Mouse (Mus musculus) forebrain, embryonic 12.5 days (tissue): Measurements from ENCODE around the gene Lrrc26. TPM values are rescaled to one million over a fixed set of nuclear protein-coding genes. Genes with fewer than 3 reads are reported as not detected.
"Not testable (repeated sequence)": the region's sequence is repeated elsewhere in the genome, so short reads cannot be mapped to it uniquely, and the experiment has no call there.

Experiments used
- ATAC-seq: fragments of 200-750 bp; cut with Nextera tagmentation; 2 replicates; pipeline ENCODE4 v1.8.0; 2017; ENCODE audit warnings: moderate TSS enrichment; ENCODE audit not compliant: low FRiP score
- H3K27ac ChIP-seq: fragments of 300-500 bp; sonication (generic); 2 replicates; pipeline ENCODE4 v1.5.1; 2016; ENCODE audit warnings: mild to moderate bottlenecking
- H3K27me3 ChIP-seq: fragments of 300-500 bp; sonication (generic); 2 replicates; pipeline ENCODE4 v1.6.1; 2016; ENCODE audit warnings: mild to moderate bottlenecking
- H3K36me3 ChIP-seq: fragments of 300-500 bp; sonication (generic); replicated peaks from 2 replicates; pipeline ENCODE4 v1.6.1; 2016; ENCODE audit warnings: mild to moderate bottlenecking
- H3K4me1 ChIP-seq: fragments of 300-500 bp; sonication (generic); 2 replicates; pipeline ENCODE4 v1.6.1; 2016
- H3K4me2 ChIP-seq: fragments of 300-500 bp; sonication (generic); 2 replicates; pipeline ENCODE4 v1.6.1; 2016; ENCODE audit warnings: mild to moderate bottlenecking, moderate library complexity
- H3K4me3 ChIP-seq: fragments of 300-500 bp; sonication (generic); replicated peaks from 2 replicates; pipeline ENCODE4 v1.5.1; 2016; ENCODE audit warnings: mild to moderate bottlenecking
- H3K9ac ChIP-seq: fragments of 300-500 bp; sonication (generic); 2 replicates; pipeline ENCODE4 v1.6.1; 2016; ENCODE audit warnings: mild to moderate bottlenecking
- H3K9me3 ChIP-seq: fragments of 300-500 bp; sonication (generic); 2 replicates; pipeline ENCODE4 v1.6.1; 2016
- WGBS: fragments of 180-500 bp; shearing (Covaris S2); methylation state at CpG from one replicate; pipeline ENCODE4 v1.1.7; 2016; 5-methylcytosine and 5-hydroxymethylcytosine counted together
- polyA plus RNA-seq: library from polyadenylated mRNA; unstranded; fragments of >200 nt; fragmentation: Nextera tagmentation; extraction: Ambion mirVana; gene quantifications from 2 replicates; pipeline ENCODE4 v1.2.1, GENCODE M21; 2016

Gene Lrrc26
- polyA plus RNA-seq, 1 experiment from 2014 or later = not detected

DNA sequence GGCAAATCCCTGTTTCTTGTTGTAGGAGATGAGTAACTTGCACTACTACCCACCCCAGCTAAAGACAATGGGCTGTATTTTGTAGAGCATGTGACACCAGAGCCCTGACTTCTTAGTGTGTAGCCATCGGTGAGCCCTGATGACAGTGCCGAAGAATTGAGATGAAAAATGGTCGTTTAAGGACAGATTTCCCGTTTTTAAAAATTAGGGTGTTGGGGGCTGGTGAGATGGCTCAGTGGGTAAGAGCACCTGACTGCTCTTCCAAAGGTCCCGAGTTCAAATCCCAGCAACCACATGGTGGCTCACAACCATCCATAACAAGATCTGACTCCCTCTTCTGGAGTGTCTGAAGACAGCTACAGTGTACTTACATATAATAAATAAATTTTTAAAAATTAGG lies 32.5 kb upstream of the Lrrc26 start:
- H3K27me3 ChIP-seq, H3K9ac ChIP-seq, H3K4me3 ChIP-seq, H3K4me2 ChIP-seq, H3K36me3 ChIP-seq, ATAC-seq, H3K9me3 ChIP-seq, H3K27ac ChIP-seq: not testable (repeated sequence)
- WGBS = 93% methylated on average over 5 of the region's 5 CpGs
- H3K4me1 ChIP-seq = peaks cover 26% of the 10 kb centered on the region

DNA sequence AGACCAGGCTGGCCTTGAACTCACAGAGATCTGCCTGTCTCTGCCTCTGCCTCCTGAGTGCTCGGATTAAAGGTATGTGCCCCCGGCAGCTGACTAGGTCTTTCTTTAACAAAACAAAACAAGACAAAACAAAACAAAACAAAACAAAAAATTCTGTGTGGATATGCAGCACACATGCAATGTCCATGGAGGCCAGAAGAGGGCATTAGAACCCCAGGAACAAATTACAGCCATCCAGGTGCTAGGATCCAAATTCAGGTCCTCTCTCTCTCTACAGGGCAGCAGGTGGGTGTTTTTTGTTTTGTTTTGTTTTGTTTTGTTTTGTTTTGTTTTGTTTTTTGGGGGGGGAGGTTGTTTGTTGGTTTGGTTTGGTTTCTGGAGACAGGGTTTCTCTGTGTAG lies 30.8 kb upstream of the Lrrc26 start:
- ATAC-seq = no peak
- WGBS = 54% methylated on average over 2 of the region's 2 CpGs
- Histone ChIP-seq H3K4me1 (peaks cover 39% of the 10 kb centered on the region), H3K4me3 (no peak overlapping the region), H3K36me3 (no peaks in the 10 kb centered on the region), H3K4me2 (no peak overlapping the region), H3K27me3 (peaks cover 12% of the 10 kb centered on the region), H3K27ac (no peak overlapping the region), H3K9me3 (no peaks in the 10 kb centered on the region), H3K9ac (no peak overlapping the region)

DNA sequence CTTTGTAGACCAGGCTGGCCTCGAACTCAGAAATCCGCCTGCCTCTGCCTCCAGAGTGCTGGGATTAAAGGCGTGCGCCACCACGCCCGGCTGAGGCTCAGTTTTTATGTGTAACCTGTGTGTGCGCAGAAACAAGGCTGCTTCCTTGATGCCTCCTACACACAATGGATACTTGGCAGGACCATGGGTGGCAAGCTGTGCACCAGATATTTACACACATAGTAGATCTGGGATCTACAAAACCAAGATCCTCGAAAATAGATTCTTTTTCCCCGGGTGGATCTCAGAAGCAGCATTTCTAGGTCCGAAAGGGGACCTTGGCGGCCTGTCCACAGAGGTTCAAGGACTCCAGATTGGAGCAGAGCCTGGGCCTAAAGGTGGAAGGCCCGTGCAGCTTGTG lies 27.8 kb upstream of the Lrrc26 start:
- H3K4me1 ChIP-seq = peaks cover 46% of the 10 kb centered on the region
- peak overlapping the region; percentile 99 for H3K4me2 ChIP-seq
- WGBS = 46% methylated on average over 12 of the region's 12 CpGs
- H3K36me3 ChIP-seq = no peaks in the 10 kb centered on the region
- H3K27me3 ChIP-seq = peaks cover 24% of the 10 kb centered on the region
- H3K4me3 ChIP-seq = peak overlapping the region; percentile 79
- 0 out of 2 replicates have a peak overlapping the region, but pooled peaks have one; percentile 25 for H3K9ac ChIP-seq
- H3K27ac ChIP-seq = 0 out of 2 replicates have a peak overlapping the region, but pooled peaks have one; percentile 5
- no peaks in the 10 kb centered on the region for H3K9me3 ChIP-seq
- 0 out of 2 replicates have a peak, but pooled peaks have one; percentile 1 for ATAC-seq

- H3K9me3 ChIP-seq = no peaks in the 10 kb centered on the region
- H3K4me2 ChIP-seq = peak within 1 kb of the TSS; percentile 99
- H3K9ac ChIP-seq = peak within 1 kb of the TSS; percentile 68
- peaks cover 24% of the 10 kb centered on the region for H3K27me3 ChIP-seq
- H3K4me3 ChIP-seq = peak within 1 kb of the TSS; percentile 79
- 0 out of 2 replicates have a peak within 1 kb of the TSS, but pooled peaks have one; percentile 36 for H3K27ac ChIP-seq
- WGBS = under 1% methylated on average over 34 of the region's 39 CpGs
- H3K4me1 ChIP-seq = peaks cover 47% of the 10 kb centered on the region
- H3K36me3 ChIP-seq = no peaks in the 10 kb centered on the region
- ATAC-seq = peak; percentile 99
Measured at GRCm38 (mm10) chr2:25262291-25262767, 27.4 kb upstream of the Lrrc26 start, which contains the start of gene Tprn. Gene Tprn, plus strand, starts transcription at chr2:25262618.

DNA sequence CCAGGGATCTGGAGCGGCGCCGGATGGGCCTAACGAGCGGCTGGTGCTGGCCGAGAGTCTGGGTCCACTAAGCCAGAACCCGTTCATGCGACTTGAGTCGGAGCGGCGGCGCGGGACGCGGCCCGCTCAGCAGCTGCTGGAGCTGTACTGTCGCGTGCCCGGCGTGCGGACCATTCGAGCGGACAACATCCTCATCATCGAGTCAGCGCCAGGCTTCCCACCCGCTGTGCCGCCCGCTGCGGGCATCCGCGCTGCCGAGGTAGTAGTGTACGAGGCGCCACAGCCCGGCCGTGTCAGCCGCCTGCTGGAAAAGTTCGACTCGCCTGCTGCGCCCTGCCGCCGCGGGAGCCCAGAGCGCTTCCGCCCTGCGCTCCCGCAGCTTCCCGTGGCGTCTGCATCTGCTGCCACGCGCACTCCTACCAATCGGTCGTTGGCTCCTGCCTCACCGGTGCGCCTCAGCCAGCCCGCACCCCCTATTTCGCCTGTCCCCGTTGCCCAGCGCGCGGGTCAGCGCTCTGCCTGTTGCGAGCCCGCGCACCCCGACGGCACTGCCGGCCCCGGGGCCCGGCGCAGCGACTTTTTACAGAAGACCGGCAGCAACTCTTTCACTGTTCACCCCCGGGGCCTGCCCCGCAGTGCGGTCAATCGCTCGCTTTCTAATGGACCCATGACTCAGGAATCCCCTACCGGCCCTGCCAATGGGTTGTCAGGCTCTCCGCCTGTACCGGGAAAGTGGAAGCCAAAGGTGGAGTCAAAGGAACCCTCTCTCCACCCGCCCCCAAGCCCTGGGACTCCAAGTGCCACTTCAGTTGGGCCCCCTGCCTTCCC lies 26.7 kb upstream of the Lrrc26 start:
- H3K27me3 ChIP-seq = peaks cover 24% of the 10 kb centered on the region
- H3K9ac ChIP-seq = peak overlapping the region; percentile 68
- ATAC-seq = peak; percentile 24
- H3K36me3 ChIP-seq = peaks cover 5% of the 10 kb centered on the region; the same call in 1 of the 2 replicates
- peak overlapping the region; percentile 79 for H3K4me3 ChIP-seq
- H3K9me3 ChIP-seq = no peaks in the 10 kb centered on the region
- WGBS = under 1% methylated on average over 74 of the region's 82 CpGs
- 0 out of 2 replicates have a peak overlapping the region, but pooled peaks have one; percentile 36 for H3K27ac ChIP-seq
- peaks cover 49% of the 10 kb centered on the region for H3K4me1 ChIP-seq
- H3K4me2 ChIP-seq = peak overlapping the region; percentile 99

GRCm38 (mm10) chr2:25263623-25264285 lies 26.0 kb upstream of the Lrrc26 start:
- H3K27me3 ChIP-seq = peaks cover 24% of the 10 kb centered on the region
- peak overlapping the region; percentile 79 for H3K4me3 ChIP-seq
- peak overlapping the region; percentile 99 for H3K4me2 ChIP-seq
- 21% methylated on average over 12 of the region's 12 CpGs for WGBS
- no peak for ATAC-seq
- H3K36me3 ChIP-seq = peaks cover 10% of the 10 kb centered on the region
- H3K9me3 ChIP-seq = no peaks in the 10 kb centered on the region
- H3K27ac ChIP-seq = no peak overlapping the region
- H3K9ac ChIP-seq = peak overlapping the region; percentile 68
- H3K4me1 ChIP-seq = peaks cover 49% of the 10 kb centered on the region

GRCm38 (mm10) chr2:25264286-25264660 lies 25.4 kb upstream of the Lrrc26 start:
- peaks cover 24% of the 10 kb centered on the region for H3K27me3 ChIP-seq
- ATAC-seq = no peak
- no peaks in the 10 kb centered on the region for H3K9me3 ChIP-seq
- H3K9ac ChIP-seq = no peak overlapping the region
- H3K36me3 ChIP-seq = peaks cover 15% of the 10 kb centered on the region
- H3K4me2 ChIP-seq = peak overlapping the region; percentile 99; the same call in 1 of the 2 replicates
- WGBS = 84% methylated on average over 5 of the region's 5 CpGs
- peak overlapping the region; percentile 79; the same call in 1 of the 2 replicates for H3K4me3 ChIP-seq
- H3K4me1 ChIP-seq = peaks cover 49% of the 10 kb centered on the region
- no peak overlapping the region for H3K27ac ChIP-seq

DNA sequence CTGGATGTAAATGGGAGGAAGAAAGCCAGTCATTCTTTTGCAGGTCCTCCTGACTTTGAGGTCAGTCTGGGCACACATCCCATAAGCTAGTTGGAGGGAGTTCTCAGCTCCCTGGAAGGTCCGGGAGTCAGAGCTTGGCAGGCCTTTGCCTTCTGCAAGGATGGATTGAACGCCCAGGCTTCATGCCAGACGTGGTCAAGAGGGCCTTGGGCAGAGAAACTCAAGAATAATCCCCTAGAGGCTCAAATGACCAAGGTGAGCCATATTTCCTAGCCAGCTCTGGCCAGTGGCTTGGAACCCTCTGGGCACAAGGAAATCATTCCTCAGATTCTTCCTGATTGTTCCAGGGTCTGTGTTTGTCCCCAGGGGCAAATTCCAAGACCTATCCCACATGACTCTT lies 24.9 kb upstream of the Lrrc26 start:
- no peak for ATAC-seq
- no peaks in the 10 kb centered on the region for H3K9me3 ChIP-seq
- no peak overlapping the region for H3K27ac ChIP-seq
- peaks cover 49% of the 10 kb centered on the region for H3K4me1 ChIP-seq
- WGBS = 81% methylated on average over 3 of the region's 3 CpGs
- peaks cover 21% of the 10 kb centered on the region for H3K36me3 ChIP-seq
- H3K9ac ChIP-seq = no peak overlapping the region
- H3K4me3 ChIP-seq = no peak overlapping the region
- H3K4me2 ChIP-seq = no peak overlapping the region; the same call in 1 of the 2 replicates
- H3K27me3 ChIP-seq = peaks cover 24% of the 10 kb centered on the region

DNA sequence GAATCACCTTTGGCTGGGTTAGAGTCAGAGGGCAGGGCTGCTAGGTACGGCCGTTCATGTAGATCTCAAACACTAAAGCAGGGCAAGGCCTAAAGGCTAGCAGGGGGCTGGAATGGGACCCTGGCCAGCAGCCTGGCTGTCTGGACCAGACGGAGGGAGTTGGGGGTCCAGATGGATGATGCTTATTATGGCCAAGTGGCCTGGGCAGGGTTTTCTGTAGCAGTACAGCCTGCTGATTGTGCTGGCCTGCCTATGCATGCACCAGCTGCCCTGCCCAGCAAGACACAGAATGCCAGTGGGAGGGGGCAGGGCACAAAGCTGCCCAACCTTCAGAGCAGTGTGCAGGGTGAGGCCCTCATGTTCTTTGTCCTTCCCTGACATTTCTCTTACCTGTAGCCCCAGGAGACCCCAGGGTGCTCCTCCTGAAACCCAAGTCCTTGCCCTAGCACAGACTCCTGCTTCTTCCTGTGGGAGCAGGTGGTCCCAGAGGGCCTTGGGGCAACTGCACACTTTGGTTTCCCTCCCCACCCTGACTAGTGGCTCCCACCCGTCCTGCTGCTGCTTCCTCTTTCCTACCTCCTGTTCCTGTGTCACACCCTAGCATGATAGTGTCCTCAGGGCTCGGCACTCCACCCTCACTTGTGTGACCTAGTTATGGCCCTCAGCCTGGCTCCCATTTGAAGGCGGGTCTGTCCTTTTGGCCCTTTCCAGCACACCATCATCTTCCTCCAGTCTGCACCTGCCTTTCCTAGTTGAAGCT lies 23.6 kb upstream of the Lrrc26 start:
- Histone ChIP-seq H3K36me3 (peaks cover 33% of the 10 kb centered on the region), H3K9me3 (no peaks in the 10 kb centered on the region), H3K4me3 (no peak overlapping the region), H3K27me3 (peaks cover 24% of the 10 kb centered on the region), H3K9ac (0 out of 2 replicates have a peak overlapping the region, but pooled peaks have one; percentile 25), H3K4me1 (peaks cover 56% of the 10 kb centered on the region), H3K4me2 (peak overlapping the region; percentile 13; the same call in 1 of the 2 replicates), H3K27ac (no peak overlapping the region)
- 75% methylated on average over 6 of the region's 6 CpGs for WGBS
- no peak for ATAC-seq

DNA sequence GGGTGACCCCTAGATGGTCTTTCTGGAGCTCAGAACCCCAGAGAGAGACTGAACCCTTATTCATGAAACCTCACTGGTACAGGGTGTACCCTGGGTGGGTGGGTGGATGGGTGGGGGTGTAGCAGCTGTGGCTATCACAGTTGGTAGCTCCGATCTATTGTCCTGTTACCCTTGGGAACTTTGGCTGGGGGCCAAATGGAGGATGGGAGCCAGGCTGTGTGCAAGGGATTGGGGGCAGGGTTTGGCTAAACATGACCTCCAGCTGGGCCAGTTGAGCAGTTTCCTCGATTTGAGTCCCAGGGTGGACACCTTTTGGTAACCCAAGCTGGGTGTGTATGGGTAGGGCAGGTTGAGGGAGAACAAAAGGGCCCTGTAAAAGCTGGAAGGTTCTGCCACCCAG lies 23.0 kb upstream of the Lrrc26 start:
- 0 out of 2 replicates have a peak overlapping the region, but pooled peaks have one; percentile 19 for H3K27ac ChIP-seq
- H3K9ac ChIP-seq = no peak overlapping the region
- no peak overlapping the region for H3K4me3 ChIP-seq
- no peak for ATAC-seq
- H3K4me1 ChIP-seq = peaks cover 62% of the 10 kb centered on the region
- peaks cover 24% of the 10 kb centered on the region for H3K27me3 ChIP-seq
- H3K9me3 ChIP-seq = no peaks in the 10 kb centered on the region
- 64% methylated on average over 2 of the region's 2 CpGs for WGBS
- H3K4me2 ChIP-seq = 0 out of 2 replicates have a peak overlapping the region, but pooled peaks have one; percentile 13
- peaks cover 34% of the 10 kb centered on the region for H3K36me3 ChIP-seq

DNA sequence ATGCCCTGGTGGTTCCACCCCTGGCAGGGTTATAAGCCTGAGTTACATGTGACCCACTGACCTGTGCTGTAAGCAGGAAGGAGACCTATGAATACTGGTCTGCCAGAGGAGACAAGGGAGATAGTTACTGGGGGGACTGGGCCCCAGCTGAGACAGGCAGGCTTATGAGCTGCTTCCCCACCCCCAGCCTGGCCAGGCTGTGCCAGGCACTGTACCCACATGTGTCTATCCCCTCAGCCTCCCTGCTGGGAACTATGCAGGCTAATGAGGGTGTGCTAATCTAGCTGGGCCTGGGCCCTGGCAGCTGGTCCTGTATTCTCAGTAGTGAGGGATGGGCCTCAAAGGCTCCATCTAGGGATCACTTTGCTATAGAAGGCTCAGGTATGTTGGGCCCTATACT lies 22.5 kb upstream of the Lrrc26 start:
- Histone ChIP-seq H3K4me3 (no peak overlapping the region), H3K36me3 (peaks cover 34% of the 10 kb centered on the region), H3K27me3 (peaks cover 24% of the 10 kb centered on the region), H3K9ac (no peak overlapping the region), H3K4me1 (peaks cover 59% of the 10 kb centered on the region), H3K4me2 (no peak overlapping the region), H3K27ac (0 out of 2 replicates have a peak overlapping the region, but pooled peaks have one; percentile 19), H3K9me3 (no peaks in the 10 kb centered on the region)
- ATAC-seq = no peak
